Mouse (Mus musculus): ENCODE data around the gene Nop10. TPM values are rescaled to one million over a fixed set of nuclear protein-coding genes. Genes with fewer than 3 reads are reported as not detected.
A peak's percentile ranks its signal among the peaks of the same experiment; 100 is the strongest.

The Nop10 gene
- polyA plus RNA-seq, 1 experiment from 2014 or later = 116 TPM

DNA sequence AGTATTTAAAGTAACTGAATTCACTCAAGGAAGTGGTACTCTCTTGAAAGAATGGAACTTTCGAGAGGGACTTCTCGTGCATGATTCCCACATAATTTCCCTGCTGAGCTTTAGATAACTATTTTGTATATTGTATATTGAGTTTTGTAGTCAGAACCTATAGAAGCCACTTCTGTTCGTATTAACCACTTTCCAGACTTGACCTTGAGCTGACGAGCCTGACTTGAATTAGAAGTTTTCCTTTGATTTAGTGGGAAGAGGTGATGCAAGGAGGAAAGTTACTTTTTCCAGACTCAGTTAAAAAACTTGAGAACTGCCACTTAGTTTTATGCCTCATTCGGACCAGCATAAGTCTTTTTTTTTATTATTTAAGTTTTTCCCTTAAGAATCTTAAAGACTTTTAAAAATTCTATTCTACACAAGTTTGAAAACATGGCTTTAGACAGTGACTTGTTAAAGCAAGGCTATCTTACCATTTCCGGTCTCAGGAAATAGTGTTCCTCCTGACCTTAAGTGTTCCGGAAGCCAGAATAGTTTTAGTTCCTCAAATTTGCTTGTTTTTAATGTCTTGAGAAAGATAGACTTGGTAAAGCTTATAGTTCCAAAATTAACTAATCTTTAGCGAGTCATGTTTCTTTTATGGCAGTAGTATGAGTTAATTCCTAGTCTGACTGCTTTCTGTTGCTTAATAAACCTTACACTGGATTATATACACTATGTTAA is 6.0 kb downstream of the Nop10 start:
- Histone ChIP-seq H3K36me3 (ENCODE audit: insufficient read depth, low read length) (no peaks in the 10 kb centered on the region), H3K9me3 (ENCODE audit: low read length) (no peaks in the 10 kb centered on the region), H3K9ac (replicated peaks; ENCODE audit: low read depth) (no peak overlapping the region), H3K4me1 (ENCODE audit: insufficient read depth, low read depth, low read length) (peaks cover 3% of the 10 kb centered on the region; the same call in 1 of the 2 replicates), H3K27ac (ENCODE audit: low read length) (no peak overlapping the region), H3K4me2 (replicated peaks; ENCODE audit: low read depth, low read length) (peak overlapping the region; percentile 67), H3K4me3 (ENCODE audit: low read depth, low read length) (peak overlapping the region; percentile 84; the same call in 1 of the 2 replicates), H3K27me3 (replicated peaks; ENCODE audit: insufficient read depth, low read length) (no peaks in the 10 kb centered on the region)
- ATAC-seq = no peak
- TF ChIP-seq CTCF (IDR thresholded peaks at IDR 0.05) = no peak
- no peak for TF ChIP-seq EP300 (IDR thresholded peaks at IDR 0.05)
- 59% methylated on average over 8 of the region's 8 CpGs for WGBS
- peak; percentile 42 for DNase-seq (ENCODE audit: low spot score)

DNA sequence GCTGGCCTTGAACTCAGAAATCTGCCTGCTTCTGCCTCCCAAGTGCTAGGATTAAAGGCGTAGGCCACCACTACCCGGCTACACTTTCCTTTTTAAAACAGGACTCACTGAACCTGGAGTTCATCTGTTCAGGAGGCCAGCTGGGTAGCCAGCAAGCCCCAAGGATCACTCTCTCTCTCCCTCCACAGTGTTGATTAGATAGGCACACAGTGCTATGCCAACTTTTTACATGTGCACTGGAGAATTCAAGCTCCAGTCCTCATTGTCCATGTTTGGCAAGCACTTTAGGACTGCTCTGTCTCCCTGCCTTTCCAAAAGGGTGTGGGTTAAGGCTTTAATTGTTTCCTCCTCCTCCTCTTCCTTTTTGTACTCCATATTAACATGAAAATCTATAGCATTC is 8.3 kb downstream of the Nop10 start:
- TF ChIP-seq CTCF (IDR thresholded peaks at IDR 0.05) (no peak), EP300 (IDR thresholded peaks at IDR 0.05) (no peak)
- no peak for DNase-seq (ENCODE audit: low spot score)
- no peak overlapping the region for H3K4me3 ChIP-seq (ENCODE audit: low read depth, low read length)
- H3K4me1 ChIP-seq (ENCODE audit: insufficient read depth, low read depth, low read length) = no peaks in the 10 kb centered on the region
- H3K27ac ChIP-seq (ENCODE audit: low read length) = no peak overlapping the region
- H3K4me2 ChIP-seq (replicated peaks; ENCODE audit: low read depth, low read length) = no peak overlapping the region
- no peak for ATAC-seq
- 85% methylated on average over 2 of the region's 2 CpGs for WGBS
- H3K27me3 ChIP-seq (replicated peaks; ENCODE audit: insufficient read depth, low read length) = no peaks in the 10 kb centered on the region
- no peaks in the 10 kb centered on the region for H3K9me3 ChIP-seq (ENCODE audit: low read length)
- no peak overlapping the region for H3K9ac ChIP-seq (replicated peaks; ENCODE audit: low read depth)
- no peaks in the 10 kb centered on the region for H3K36me3 ChIP-seq (ENCODE audit: insufficient read depth, low read length)

DNA sequence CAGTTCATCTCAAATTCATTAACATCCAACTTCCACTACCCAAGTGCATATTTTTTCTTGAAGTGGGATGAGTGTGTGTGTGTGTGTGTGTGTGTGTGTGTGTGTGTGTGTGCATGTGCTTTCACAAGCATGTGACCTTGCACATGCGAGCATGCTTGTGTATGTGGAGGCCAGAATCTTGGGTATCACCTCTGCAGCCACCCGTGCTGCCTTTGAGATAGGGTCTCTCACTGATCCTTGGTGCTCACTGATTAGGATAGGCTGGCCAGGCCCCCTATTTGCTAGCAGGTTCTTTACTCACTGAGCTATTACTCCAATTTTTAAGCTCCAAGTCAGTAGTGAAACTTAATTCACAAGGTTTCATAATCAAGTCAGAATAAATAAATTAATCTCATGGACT is 11.2 kb downstream of the Nop10 start:
- TF ChIP-seq CTCF (IDR thresholded peaks at IDR 0.05) (no peak), EP300 (IDR thresholded peaks at IDR 0.05) (no peak)
- no peaks in the 10 kb centered on the region for H3K4me1 ChIP-seq (ENCODE audit: insufficient read depth, low read depth, low read length)
- H3K36me3 ChIP-seq (ENCODE audit: insufficient read depth, low read length) = no peaks in the 10 kb centered on the region
- no peak overlapping the region for H3K9ac ChIP-seq (replicated peaks; ENCODE audit: low read depth)
- WGBS = 93% methylated on average over 2 of the region's 2 CpGs
- H3K27ac ChIP-seq (ENCODE audit: low read length) = no peak overlapping the region
- H3K4me3 ChIP-seq (ENCODE audit: low read depth, low read length) = no peak overlapping the region
- no peaks in the 10 kb centered on the region for H3K9me3 ChIP-seq (ENCODE audit: low read length)
- H3K4me2 ChIP-seq (replicated peaks; ENCODE audit: low read depth, low read length) = no peak overlapping the region
- no peak for DNase-seq (ENCODE audit: low spot score)
- ATAC-seq = no peak
- no peaks in the 10 kb centered on the region for H3K27me3 ChIP-seq (replicated peaks; ENCODE audit: insufficient read depth, low read length)

DNA sequence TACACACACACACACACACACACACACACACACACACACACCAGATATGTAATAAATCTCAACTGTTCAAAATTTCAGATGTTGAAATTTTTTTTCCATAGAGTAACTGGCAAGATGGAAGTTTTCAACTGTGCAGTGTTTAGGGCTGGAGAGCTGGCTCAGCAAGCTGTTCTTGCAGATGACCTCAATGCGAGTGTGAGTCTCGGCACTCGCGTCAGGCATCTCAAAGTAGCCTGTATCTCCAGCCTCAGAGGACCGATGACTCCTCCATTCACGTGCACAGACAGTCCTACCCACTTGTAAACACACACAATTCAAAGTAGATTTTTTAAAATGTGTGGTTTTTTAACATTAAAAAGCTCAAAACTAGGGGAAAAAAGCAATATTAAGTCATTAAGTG is 11.7 kb downstream of the Nop10 start:
- no peak for TF ChIP-seq EP300 (IDR thresholded peaks at IDR 0.05)
- TF ChIP-seq CTCF (IDR thresholded peaks at IDR 0.05) = no peak
- 88% methylated on average over 6 of the region's 6 CpGs for WGBS
- Histone ChIP-seq H3K27ac (ENCODE audit: low read length) (no peak overlapping the region), H3K4me3 (ENCODE audit: low read depth, low read length) (no peak overlapping the region), H3K27me3 (replicated peaks; ENCODE audit: insufficient read depth, low read length) (no peaks in the 10 kb centered on the region), H3K9me3 (ENCODE audit: low read length) (no peaks in the 10 kb centered on the region), H3K4me2 (replicated peaks; ENCODE audit: low read depth, low read length) (no peak overlapping the region), H3K36me3 (ENCODE audit: insufficient read depth, low read length) (no peaks in the 10 kb centered on the region), H3K4me1 (ENCODE audit: insufficient read depth, low read depth, low read length) (no peaks in the 10 kb centered on the region), H3K9ac (replicated peaks; ENCODE audit: low read depth) (no peak overlapping the region)
- no peak for DNase-seq (ENCODE audit: low spot score)
- no peak for ATAC-seq

DNA sequence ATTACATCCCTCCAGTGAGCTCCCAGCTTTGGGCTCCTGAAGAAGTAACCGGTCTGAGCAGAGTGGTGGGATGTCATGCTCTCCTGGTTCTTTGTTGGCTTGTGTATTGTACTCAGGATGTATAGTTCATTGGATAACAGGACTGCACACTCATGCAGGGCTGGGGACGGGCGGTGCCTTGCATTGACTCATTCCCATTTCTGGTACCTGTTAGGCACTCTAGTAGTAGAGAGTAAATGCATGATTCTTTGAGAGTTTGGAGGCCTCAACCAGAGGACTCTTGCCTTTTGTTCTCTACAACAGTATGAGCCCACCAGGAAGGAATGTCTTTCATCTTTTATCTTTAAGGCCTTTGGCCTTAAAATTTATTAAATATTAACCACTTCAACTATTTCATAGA is 15.1 kb downstream of the Nop10 start:
- Histone ChIP-seq H3K27ac (ENCODE audit: low read length) (no peak overlapping the region), H3K4me1 (ENCODE audit: insufficient read depth, low read depth, low read length) (no peaks in the 10 kb centered on the region), H3K27me3 (replicated peaks; ENCODE audit: insufficient read depth, low read length) (no peaks in the 10 kb centered on the region), H3K4me2 (replicated peaks; ENCODE audit: low read depth, low read length) (no peak overlapping the region), H3K9me3 (ENCODE audit: low read length) (no peaks in the 10 kb centered on the region), H3K4me3 (ENCODE audit: low read depth, low read length) (no peak overlapping the region), H3K9ac (replicated peaks; ENCODE audit: low read depth) (no peak overlapping the region), H3K36me3 (ENCODE audit: insufficient read depth, low read length) (no peaks in the 10 kb centered on the region)
- DNase-seq (ENCODE audit: low spot score) = no peak
- WGBS = 72% methylated on average over 3 of the region's 3 CpGs
- no peak for ATAC-seq
- no peak for TF ChIP-seq CTCF (IDR thresholded peaks at IDR 0.05)
- no peak for TF ChIP-seq EP300 (IDR thresholded peaks at IDR 0.05)

DNA sequence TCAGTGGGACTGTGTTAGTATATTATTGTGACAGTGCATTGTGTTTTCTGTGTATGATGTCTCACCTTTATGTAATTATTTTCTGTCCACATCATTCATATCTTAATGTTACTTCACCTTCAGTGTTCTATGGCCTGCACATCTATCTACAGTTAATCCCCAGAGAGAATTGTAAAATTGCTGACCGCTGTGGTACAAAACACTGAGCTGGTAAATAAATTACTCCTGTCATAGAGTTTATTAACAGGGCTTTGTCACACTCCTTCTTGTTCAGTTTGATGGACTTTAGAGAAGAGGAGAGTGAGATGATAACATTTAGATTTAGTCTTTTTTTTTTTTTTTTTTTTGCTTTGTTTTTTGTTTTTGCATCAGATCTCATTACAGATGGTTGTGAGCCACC is 21.1 kb downstream of the Nop10 start:
- H3K4me3 ChIP-seq (ENCODE audit: low read depth, low read length) = no peak overlapping the region
- WGBS = 97% methylated on average over 1 of the region's 1 CpGs
- H3K4me1 ChIP-seq (ENCODE audit: insufficient read depth, low read depth, low read length) = peaks cover 6% of the 10 kb centered on the region; the same call in 1 of the 2 replicates
- H3K27ac ChIP-seq (ENCODE audit: low read length) = no peak overlapping the region
- TF ChIP-seq CTCF (IDR thresholded peaks at IDR 0.05) (no peak), EP300 (IDR thresholded peaks at IDR 0.05) (no peak)
- no peak for ATAC-seq
- H3K27me3 ChIP-seq (replicated peaks; ENCODE audit: insufficient read depth, low read length) = no peaks in the 10 kb centered on the region
- H3K4me2 ChIP-seq (replicated peaks; ENCODE audit: low read depth, low read length) = no peak overlapping the region
- no peaks in the 10 kb centered on the region for H3K9me3 ChIP-seq (ENCODE audit: low read length)
- no peaks in the 10 kb centered on the region for H3K36me3 ChIP-seq (ENCODE audit: insufficient read depth, low read length)
- no peak overlapping the region for H3K9ac ChIP-seq (replicated peaks; ENCODE audit: low read depth)
- no peak for DNase-seq (ENCODE audit: low spot score)

All from lung, postnatal 0 days (tissue).